Mouse (Mus musculus): ENCODE results near the gene Tmem62.
"Not testable (repeated sequence)": the region's sequence is repeated elsewhere in the genome, so short reads cannot be mapped to it uniquely, and the experiment has no call there.

The Tmem62 gene

GRCm38 (mm10) chr2:120976990-120977925 lies at the start of gene Tmem62:
Gene Tmem62, plus strand, starts transcription at chr2:120977017.
- DNase-seq (ENCODE audit: low spot score in 2 of 2) = peak; percentile 61 to 64

- DNase-seq (ENCODE audit: low spot score in 2 of 2) = no peak
Observed at GRCm38 (mm10) chr2:120933038-120933437, 43.8 kb upstream of the Tmem62 start.

GRCm38 (mm10) chr2:120951208-120951607 lies 25.6 kb upstream of the Tmem62 start:
- DNase-seq (ENCODE audit: low spot score in 2 of 2) = no peak

- DNase-seq (ENCODE audit: low spot score in 2 of 2) = no peak
Observed at GRCm38 (mm10) chr2:120952176-120952938, 24.5 kb upstream of the Tmem62 start.

GRCm38 (mm10) chr2:120959363-120959762 lies 17.5 kb upstream of the Tmem62 start:
- DNase-seq (ENCODE audit: low spot score in 2 of 2) = no peak

DNA sequence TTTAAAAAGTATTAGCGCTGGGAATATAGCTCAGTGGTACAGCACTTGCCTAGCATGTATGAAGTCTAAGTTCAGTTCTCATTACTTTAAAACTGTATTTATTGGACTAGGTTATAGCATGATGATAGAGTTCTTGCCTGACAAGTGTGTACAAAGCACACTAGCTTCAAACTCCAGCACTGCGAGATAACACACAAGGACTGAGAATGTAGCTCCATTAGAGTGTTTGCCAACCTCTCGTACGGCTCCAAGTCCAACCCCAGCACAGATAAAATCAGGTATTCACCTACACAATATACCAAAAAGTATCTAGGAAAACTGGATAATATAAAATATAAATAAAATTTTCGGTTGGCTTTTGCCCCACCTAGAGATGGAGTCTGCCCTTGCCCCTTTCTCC lies 17.0 kb upstream of the Tmem62 start:
- no peak for DNase-seq (ENCODE audit: low spot score in 2 of 2)

- DNase-seq (ENCODE audit: low spot score in 2 of 2) = no peak
Observed at GRCm38 (mm10) chr2:120960261-120960660, 16.6 kb upstream of the Tmem62 start.

DNA sequence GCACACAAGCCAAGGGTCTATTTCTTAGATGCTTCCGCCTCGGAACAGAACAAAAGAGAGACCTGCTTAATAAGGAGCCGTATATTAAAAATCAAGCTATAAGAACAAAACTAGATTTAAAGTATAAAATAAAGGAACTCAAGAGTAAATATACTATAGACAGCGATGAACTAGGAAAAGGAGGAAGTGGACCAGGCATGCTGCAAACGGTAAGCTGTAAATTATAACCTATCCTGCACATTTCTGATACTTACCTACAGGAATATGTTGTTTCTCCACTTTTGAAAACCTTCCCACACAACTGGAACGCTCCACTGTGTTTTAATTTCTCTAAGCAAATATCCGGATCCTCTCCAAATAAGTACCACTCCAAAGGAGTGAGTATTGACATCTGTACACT lies 13.7 kb upstream of the Tmem62 start:
- DNase-seq (ENCODE audit: low spot score in 2 of 2) = no peak

DNA sequence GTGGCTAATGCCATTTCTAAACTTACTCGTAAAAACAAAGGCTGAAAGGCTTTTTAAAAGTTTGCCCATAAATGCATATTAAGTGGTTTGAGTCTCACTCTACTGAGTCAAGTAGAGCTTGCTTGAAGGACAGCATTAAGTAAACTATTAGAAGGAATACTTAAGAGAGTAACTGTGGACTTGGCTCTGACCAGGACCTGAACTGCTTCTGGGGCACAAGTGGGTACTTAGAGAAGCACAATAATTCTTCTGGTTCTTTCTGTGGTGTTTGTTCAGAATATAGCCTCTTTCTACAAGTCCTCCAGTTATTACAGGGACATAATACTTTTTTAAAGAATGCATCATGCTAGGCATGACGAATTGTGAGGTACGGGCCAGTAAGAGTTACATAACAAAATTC lies 11.3 kb upstream of the Tmem62 start:
- no peak for DNase-seq (ENCODE audit: low spot score in 2 of 2)

DNA sequence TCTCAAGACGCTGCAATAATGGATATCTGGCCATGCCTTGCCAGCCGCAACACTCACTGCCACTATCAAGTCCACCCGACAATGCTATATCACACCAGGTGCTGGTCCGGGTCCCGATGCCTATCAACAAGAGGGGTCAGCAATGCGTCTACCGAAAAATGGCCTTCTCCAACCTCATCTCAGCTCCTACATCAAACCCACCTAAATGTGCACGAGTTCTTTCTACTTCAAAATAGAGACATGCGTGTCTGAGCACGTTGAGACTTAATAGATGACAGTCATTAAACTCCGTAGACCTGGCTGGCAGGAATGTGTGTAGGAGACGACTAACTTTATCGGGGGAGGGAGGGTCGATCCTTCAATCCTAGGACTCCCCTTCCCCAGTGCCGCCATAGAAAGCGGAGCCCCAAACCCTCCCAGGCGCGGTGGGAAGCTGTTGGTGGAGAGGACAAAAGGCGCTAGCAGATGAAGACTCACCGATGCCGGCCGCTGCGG lies 6.7 kb upstream of the Tmem62 start:
- no peak for DNase-seq (ENCODE audit: low spot score in 2 of 2)

DNA sequence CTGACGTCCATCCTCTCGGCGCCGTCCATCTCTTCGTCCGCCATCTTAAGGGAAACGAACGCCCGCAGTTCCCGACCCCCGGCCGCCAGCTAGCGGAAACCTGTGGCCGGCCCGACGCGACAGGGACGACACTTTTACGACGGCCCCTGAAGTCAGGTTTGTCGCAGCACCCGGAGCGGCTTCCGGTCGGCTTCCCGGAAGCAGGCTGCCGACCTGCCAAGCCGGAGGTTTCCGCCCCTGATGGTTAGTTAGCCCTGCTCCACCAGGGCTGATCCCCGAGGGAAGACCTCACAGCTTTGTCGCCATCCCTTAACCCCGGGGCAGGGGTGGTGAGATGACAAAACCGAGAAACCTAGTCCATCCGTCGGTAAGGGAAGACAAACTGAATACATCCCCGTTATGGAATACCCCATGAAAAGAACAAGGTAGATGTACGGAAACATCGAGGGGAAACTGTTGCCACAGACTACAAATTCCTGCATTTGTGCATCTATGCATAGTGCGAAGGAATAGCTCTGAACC lies 6.2 kb upstream of the Tmem62 start, which contains the start of gene Ubr1:
TSS of gene Ubr1 (minus strand) at position 157 of the 522 bp plus-strand sequence.
- DNase-seq (ENCODE audit: low spot score in 2 of 2) = peak; percentile 69 to 84

DNA sequence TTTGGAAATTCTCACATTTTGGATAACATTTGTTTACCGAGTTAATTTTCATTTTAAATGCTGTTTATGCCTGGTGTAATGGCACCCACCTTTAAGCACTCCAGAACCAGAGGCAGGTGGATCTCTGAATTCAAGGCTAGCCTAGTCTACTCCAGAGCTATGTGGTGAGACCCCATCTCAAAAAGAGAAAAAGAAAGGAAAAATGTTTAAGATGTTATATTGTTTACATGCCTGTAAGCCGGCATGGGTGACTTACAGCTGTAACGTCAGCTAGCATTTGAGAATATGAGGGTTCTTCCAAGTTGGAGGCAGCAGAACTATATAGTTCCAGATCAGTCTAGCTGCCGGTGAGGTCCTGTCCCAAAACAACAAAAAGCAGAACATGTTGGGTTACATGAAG lies 5.1 kb upstream of the Tmem62 start:
- no peak for DNase-seq (ENCODE audit: low spot score in 2 of 2)

- not testable (repeated sequence) for DNase-seq (ENCODE audit: low spot score in 2 of 2)
Observed at GRCm38 (mm10) chr2:120972257-120972656, 4.6 kb upstream of the Tmem62 start.

- DNase-seq (ENCODE audit: low spot score in 2 of 2) = peak in 1 of 2 experiments; percentile 11
Observed at GRCm38 (mm10) chr2:120972964-120973363, 3.9 kb upstream of the Tmem62 start.

GRCm38 (mm10) chr2:120976308-120976707 lies 509 bp upstream of the Tmem62 start:
- no peak for DNase-seq (ENCODE audit: low spot score in 2 of 2)

- no peak for DNase-seq (ENCODE audit: low spot score in 2 of 2)
Observed at GRCm38 (mm10) chr2:120977926-120978692, 1.3 kb downstream of the Tmem62 start.

GRCm38 (mm10) chr2:120978693-120979037 lies 1.8 kb downstream of the Tmem62 start:
- DNase-seq (ENCODE audit: low spot score in 2 of 2) = no peak

DNA sequence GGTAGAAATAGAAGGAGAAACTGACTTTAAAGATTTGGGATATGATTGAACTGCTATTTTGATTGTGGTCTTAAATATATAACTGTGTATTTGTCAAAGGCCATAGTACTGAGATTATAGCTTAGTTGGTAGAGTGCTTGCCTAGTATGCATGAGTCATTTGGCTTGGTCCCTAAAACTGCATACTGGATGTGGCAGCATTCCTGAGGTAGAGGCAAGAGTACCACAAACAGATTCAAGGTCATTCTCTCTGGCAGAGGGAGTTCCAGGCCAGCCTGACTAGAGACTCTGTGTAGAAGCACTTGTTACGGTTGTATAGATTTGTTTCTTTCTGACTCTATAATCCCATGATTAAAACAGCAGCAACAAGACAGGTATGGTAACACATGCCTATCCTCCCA lies 3.0 kb downstream of the Tmem62 start:
- no peak for DNase-seq (ENCODE audit: low spot score in 2 of 2)

GRCm38 (mm10) chr2:120980861-120981260 lies 4.0 kb downstream of the Tmem62 start:
- no peak for DNase-seq (ENCODE audit: low spot score in 2 of 2)

- no peak for DNase-seq (ENCODE audit: low spot score in 2 of 2)
Observed at GRCm38 (mm10) chr2:120983611-120984010, 6.8 kb downstream of the Tmem62 start.

- DNase-seq (ENCODE audit: low spot score in 2 of 2) = no peak
Observed at GRCm38 (mm10) chr2:120985241-120985640, 8.4 kb downstream of the Tmem62 start.

- no peak for DNase-seq (ENCODE audit: low spot score in 2 of 2)
Observed at GRCm38 (mm10) chr2:120991196-120991595, 14.4 kb downstream of the Tmem62 start.

All from urinary bladder, postnatal 36 days (tissue).